Mouse (Mus musculus) splenic B cell, adult 2 months (primary cell): ENCODE measurements around the gene Akr1c20.

ENCODE experiments used
- DNase-seq: peaks from one replicate; pipeline ENCODE4 v3.0.0-alpha.2; 2011; ENCODE audit warnings: low read depth, low spot score
- H3K27me3 ChIP-seq: 2 replicates; pipeline ENCODE4 v1.6.1; 2012; ENCODE audit warnings: mild to moderate bottlenecking, low read length, moderate library complexity, mixed read lengths; ENCODE audit not compliant: control insufficient read depth, poor library complexity, insufficient read depth, severe bottlenecking
- H3K36me3 ChIP-seq: 2 replicates; pipeline ENCODE4 v1.6.1; 2012; ENCODE audit warnings: mild to moderate bottlenecking, low read length, moderate library complexity, mixed read lengths; ENCODE audit not compliant: control insufficient read depth, poor library complexity, insufficient read depth, severe bottlenecking

Gene Akr1c20

DNA sequence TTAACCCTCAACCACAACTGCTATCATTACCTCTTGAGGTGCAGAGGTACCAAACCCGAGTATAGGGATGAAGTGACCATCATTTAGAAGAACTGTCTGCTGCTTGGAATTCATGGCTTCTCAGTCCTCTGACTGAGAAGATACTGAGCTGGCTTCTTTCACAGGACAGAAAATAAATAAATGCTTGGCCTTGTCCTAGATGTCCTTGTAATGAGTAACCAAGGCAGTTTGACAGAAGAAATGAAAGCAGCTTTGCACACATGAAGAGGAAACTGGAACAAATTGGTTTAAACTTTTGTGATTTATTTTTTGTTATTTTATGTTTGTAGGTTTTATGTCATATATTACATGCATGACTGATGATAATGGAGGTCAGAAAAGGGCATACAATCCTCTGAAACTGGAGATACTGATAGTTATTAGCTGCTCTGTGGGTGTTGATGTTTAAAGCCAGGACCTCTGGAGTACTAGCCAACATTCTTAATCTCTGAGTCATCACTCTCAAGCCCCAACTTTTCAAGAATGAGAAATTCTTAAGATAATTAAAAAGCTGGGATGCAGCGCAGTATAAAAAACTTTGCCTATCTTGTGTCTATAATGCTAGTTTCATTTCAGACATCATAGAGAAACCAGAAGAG, at the start of gene Akr1c20:
Akr1c20 (minus strand) TSS at position 145 of the 638 bp plus-strand sequence.
- no peaks in the 10 kb centered on the region for H3K27me3 ChIP-seq
- no peaks in the 10 kb centered on the region for H3K36me3 ChIP-seq
- no peak for DNase-seq

DNA sequence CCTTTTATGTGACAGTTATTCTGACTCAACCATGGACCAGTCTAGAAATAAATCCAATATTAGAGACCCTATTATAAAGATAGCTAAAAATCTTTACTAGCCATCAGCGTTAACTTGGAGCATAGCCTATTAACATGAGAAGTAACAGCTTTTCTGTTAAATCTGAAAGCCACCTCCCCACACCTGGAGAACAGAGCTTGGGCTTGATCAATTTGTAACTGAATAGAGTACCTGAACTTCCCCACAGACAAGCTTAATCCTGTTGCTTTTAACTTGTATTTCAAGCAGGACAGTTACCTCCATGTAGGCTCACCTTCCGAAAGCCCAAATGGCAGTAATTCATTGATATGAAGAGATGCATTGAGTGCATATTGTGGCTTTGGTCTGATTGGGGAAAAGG, 42.9 kb upstream of the Akr1c20 start:
- Histone ChIP-seq H3K27me3 (no peaks in the 10 kb centered on the region), H3K36me3 (no peaks in the 10 kb centered on the region)
- DNase-seq = no peak

DNA sequence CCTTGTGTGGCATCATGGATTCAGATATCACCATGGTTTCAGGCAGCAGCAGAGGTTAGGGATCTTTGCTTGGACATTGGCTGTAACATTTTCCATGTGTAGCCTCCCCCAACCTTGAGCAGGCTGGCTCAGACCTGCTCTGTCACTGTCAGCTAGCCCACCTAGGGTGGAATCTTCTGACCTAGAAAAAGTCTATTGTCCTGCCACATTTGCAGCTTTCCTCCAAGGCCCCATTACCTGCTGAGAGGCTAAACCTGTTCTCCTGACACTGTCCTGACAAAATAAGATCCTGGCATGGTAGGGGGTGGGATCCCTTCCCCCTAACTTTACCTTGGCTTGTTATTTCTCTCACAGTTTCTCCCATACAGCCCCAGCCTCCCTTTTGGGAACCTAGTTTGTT, 37.4 kb upstream of the Akr1c20 start:
- DNase-seq = no peak
- Histone ChIP-seq H3K36me3 (no peaks in the 10 kb centered on the region), H3K27me3 (no peaks in the 10 kb centered on the region)

DNA sequence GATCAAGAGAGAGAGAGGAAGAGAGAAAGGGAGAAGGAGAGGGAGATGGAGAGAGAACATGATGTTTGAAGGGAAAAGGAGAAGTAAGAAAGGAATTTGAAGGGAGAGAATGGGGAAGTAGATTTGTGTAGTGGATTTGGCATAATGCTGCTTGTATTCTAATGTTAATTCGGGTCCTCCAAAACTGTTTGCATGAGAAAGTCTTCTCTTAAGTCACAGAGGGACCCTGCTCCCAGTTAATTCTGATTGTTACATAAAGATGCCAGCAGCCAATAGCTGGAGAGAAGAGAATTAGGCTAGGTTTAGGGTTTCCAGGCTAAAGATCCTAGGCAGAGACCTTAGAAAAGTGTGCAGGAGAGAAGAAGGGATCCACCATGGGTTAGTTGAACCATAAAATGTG, 36.0 kb upstream of the Akr1c20 start:
- H3K36me3 ChIP-seq = no peaks in the 10 kb centered on the region
- DNase-seq = no peak
- no peaks in the 10 kb centered on the region for H3K27me3 ChIP-seq

DNA sequence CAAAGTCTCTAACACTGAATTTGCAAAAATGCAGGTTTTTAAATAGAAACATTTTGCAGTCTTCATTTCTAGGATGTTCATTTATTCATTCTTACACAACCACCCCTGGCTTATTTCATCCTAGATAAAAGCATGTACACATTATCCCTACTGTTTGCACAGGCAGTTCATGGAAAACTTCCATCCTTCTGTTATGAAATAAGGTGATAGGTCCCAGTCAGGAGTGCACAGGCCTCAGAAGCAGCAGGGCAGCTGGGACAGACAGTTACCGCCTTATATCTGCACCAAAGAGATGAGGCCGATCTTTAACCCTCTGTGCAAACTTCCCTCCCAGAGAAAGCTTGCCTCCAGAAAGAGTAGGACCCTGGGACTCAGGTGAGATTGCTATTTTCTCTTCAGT, 8.3 kb downstream of the Akr1c20 start:
- no peaks in the 10 kb centered on the region for H3K36me3 ChIP-seq
- H3K27me3 ChIP-seq = no peaks in the 10 kb centered on the region
- DNase-seq = no peak

DNA sequence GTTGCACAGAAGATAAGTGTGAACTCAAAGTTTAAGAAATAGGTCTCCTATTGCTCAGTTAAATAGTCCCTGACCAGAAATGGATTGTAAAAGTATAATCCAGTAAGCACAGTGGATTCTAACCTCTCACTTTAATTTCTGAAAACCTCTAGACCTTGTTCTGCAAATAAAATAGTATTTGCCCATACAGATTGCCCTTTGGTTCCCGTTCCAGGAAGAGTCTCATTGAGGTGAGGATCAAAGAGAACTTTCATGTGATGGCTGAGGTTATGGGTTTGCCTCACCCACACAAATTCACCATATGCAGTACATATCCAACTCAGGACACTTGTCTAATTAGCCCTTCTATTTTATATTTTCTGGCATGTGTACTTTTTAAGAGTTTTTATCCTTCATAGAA, 55.2 kb downstream of the Akr1c20 start:
- H3K36me3 ChIP-seq = no peaks in the 10 kb centered on the region
- DNase-seq = no peak
- H3K27me3 ChIP-seq = no peaks in the 10 kb centered on the region

- DNase-seq = no peak
- Histone ChIP-seq H3K27me3 (no peaks in the 10 kb centered on the region), H3K36me3 (no peaks in the 10 kb centered on the region)
These were observed 57.5 kb downstream of the Akr1c20 start for GRCm38 (mm10) chr13:4465641-4466040.
